Mouse (Mus musculus) cortical plate, adult 2 months (tissue): Measurements from ENCODE around the gene Lce3b. TPM values are rescaled to one million over a fixed set of nuclear protein-coding genes. Genes with fewer than 3 reads are reported as not detected.

ENCODE experiments used
- H3K27ac ChIP-seq: fragments of 200-500 bp; 2 replicates; pipeline ENCODE4 v1.5.1; 2012; ENCODE audit warnings: low read length, control low read depth, inconsistent platforms; ENCODE audit not compliant: insufficient read depth
- H3K4me1 ChIP-seq: fragments of 200-500 bp; 2 replicates; pipeline ENCODE4 v1.6.1; 2011; ENCODE audit warnings: low read length; ENCODE audit not compliant: control insufficient read depth, insufficient read depth
- H3K4me3 ChIP-seq: fragments of 200-500 bp; 2 replicates; pipeline ENCODE4 v1.5.1; 2011; ENCODE audit warnings: mild to moderate bottlenecking, low read length, control low read depth; ENCODE audit not compliant: insufficient read depth
- CTCF ChIP-seq: fragments of 200-500 bp; IDR thresholded peaks from 2 replicates; pipeline ENCODE4 v1.5.1; 2011; ENCODE audit warnings: mild to moderate bottlenecking, control low read depth, low read length; ENCODE audit not compliant: insufficient read depth; ENCODE audit errors: extremely low read depth
- POLR2A ChIP-seq: fragments of 200-500 bp; IDR thresholded peaks from 2 replicates; pipeline ENCODE4 v1.6.1; 2011; ENCODE audit warnings: mild to moderate bottlenecking, low read length, control low read depth; ENCODE audit not compliant: insufficient read depth; ENCODE audit errors: extremely low read depth
- polyA plus RNA-seq: library from polyadenylated mRNA; depleted of rRNA; stranded (reverse); fragments of >200 nt; gene quantifications from 2 replicates; pipeline ENCODE4 v1.2.3, GENCODE M21; 2012; rRNA removed

The Lce3b gene
- not detected in 2 replicates for polyA plus RNA-seq

GRCm38 (mm10) chr3:92932679-92933078, at the start of gene Lce3b:
Gene Lce3b (plus strand): TSS chr3:92932979.
- TF ChIP-seq POLR2A (no peak), CTCF (no peak)

GRCm38 (mm10) chr3:92894063-92894462, 38.7 kb upstream of the Lce3b start:
- TF ChIP-seq CTCF (no peak), POLR2A (no peak)

More at GRCm38 (mm10) chr3:92932679-92933078, at the start of gene Lce3b:
- H3K4me1 ChIP-seq, result no peaks in the 10 kb centered on the region
- no peak within 1 kb of the TSS for H3K27ac ChIP-seq
- H3K4me3 ChIP-seq, result no peak within 1 kb of the TSS

GRCm38 (mm10) chr3:92894489-92894888, 38.3 kb upstream of the Lce3b start:
- Histone ChIP-seq H3K4me3 (no peak overlapping the region), H3K4me1 (no peaks in the 10 kb centered on the region), H3K27ac (no peak overlapping the region)
- no peak for TF ChIP-seq CTCF
- no peak for TF ChIP-seq POLR2A

More at GRCm38 (mm10) chr3:92894063-92894462, 38.7 kb upstream of the Lce3b start:
- H3K27ac ChIP-seq, result no peak overlapping the region
- no peak overlapping the region for H3K4me3 ChIP-seq
- no peaks in the 10 kb centered on the region for H3K4me1 ChIP-seq

GRCm38 (mm10) chr3:92902992-92903391, 29.8 kb upstream of the Lce3b start:
- H3K27ac ChIP-seq, result no peak overlapping the region
- H3K4me3 ChIP-seq, result no peak overlapping the region
- TF ChIP-seq POLR2A, result no peak
- TF ChIP-seq CTCF, result peak; percentile 55
- no peaks in the 10 kb centered on the region for H3K4me1 ChIP-seq

GRCm38 (mm10) chr3:92903640-92904039, 29.1 kb upstream of the Lce3b start:
- no peak overlapping the region for H3K27ac ChIP-seq
- no peaks in the 10 kb centered on the region for H3K4me1 ChIP-seq
- TF ChIP-seq CTCF (peak; percentile 27; the same call in 1 of the 2 replicates), POLR2A (no peak)
- no peak overlapping the region for H3K4me3 ChIP-seq

- TF ChIP-seq POLR2A, result no peak
- TF ChIP-seq CTCF, result no peak
- no peak overlapping the region for H3K4me3 ChIP-seq
- no peak overlapping the region for H3K27ac ChIP-seq
- H3K4me1 ChIP-seq, result no peaks in the 10 kb centered on the region
These were observed 27.6 kb upstream of the Lce3b start for GRCm38 (mm10) chr3:92905182-92905581.

GRCm38 (mm10) chr3:92907571-92907970, 25.2 kb upstream of the Lce3b start:
- Histone ChIP-seq H3K27ac (no peak overlapping the region), H3K4me1 (no peaks in the 10 kb centered on the region), H3K4me3 (no peak overlapping the region)
- TF ChIP-seq POLR2A (no peak), CTCF (peak; percentile 58)

- Histone ChIP-seq H3K4me3 (no peak overlapping the region), H3K4me1 (no peaks in the 10 kb centered on the region), H3K27ac (no peak overlapping the region)
- peak; percentile 53; the same call in 1 of the 2 replicates for TF ChIP-seq CTCF
- no peak for TF ChIP-seq POLR2A
These were observed 12.4 kb upstream of the Lce3b start for GRCm38 (mm10) chr3:92920364-92920763.

GRCm38 (mm10) chr3:92926130-92926529, 6.6 kb upstream of the Lce3b start, which contains the start of gene Lce3a:
Gene Lce3a (minus strand): TSS chr3:92926230.
- H3K4me3 ChIP-seq, result no peak within 1 kb of the TSS
- H3K4me1 ChIP-seq, result no peaks in the 10 kb centered on the region
- no peak for TF ChIP-seq CTCF
- TF ChIP-seq POLR2A, result no peak
- no peak within 1 kb of the TSS for H3K27ac ChIP-seq

- H3K4me1 ChIP-seq, result no peaks in the 10 kb centered on the region
- TF ChIP-seq POLR2A, result no peak
- TF ChIP-seq CTCF, result no peak
- H3K4me3 ChIP-seq, result no peak within 1 kb of the TSS
- H3K27ac ChIP-seq, result no peak within 1 kb of the TSS
These were observed 11.4 kb downstream of the Lce3b start, which contains the start of gene Lce3c for GRCm38 (mm10) chr3:92944186-92944585. Gene Lce3c (plus strand): TSS chr3:92944486.
